Mouse (Mus musculus) spleen, adult 2 months (tissue): Measurements from ENCODE around the gene Syne3.

Experiments used
- CTCF ChIP-seq: fragments of 200-500 bp; IDR thresholded peaks from 2 replicates; pipeline ENCODE4 v1.5.1; 2011; ENCODE audit warnings: mild to moderate bottlenecking, inconsistent platforms; ENCODE audit not compliant: insufficient read depth, insufficient read length, insufficient replicate concordance; ENCODE audit errors: extremely low read depth
- POLR2A ChIP-seq: fragments of 200-500 bp; IDR thresholded peaks from 2 replicates; pipeline ENCODE4 v1.6.1; 2011; ENCODE audit warnings: low read depth, low read length, inconsistent platforms

GRCm38 (mm10) chr12:104986001-104986400 lies 23.6 kb downstream of the Syne3 start:
- TF ChIP-seq CTCF (no peak), POLR2A (no peak)
